Mouse (Mus musculus) heart, postnatal 0 days (tissue): ENCODE data around the gene March4.

Experiments
- CTCF ChIP-seq: IDR thresholded peaks from 2 replicates; pipeline ENCODE4 v1.5.1; 2016; ENCODE audit warnings: antibody characterized with exemption, control low read depth, low read depth
- EP300 ChIP-seq: IDR thresholded peaks from 2 replicates; pipeline ENCODE4 v1.6.1; 2016; ENCODE audit warnings: antibody characterized with exemption, low read depth

- TF ChIP-seq EP300 (no peak), CTCF (no peak)
Measured at GRCm38 (mm10) chr1:72380544-72380943, 156.2 kb downstream of the March4 start.
